Mouse (Mus musculus) layer of hippocampus, postnatal 14 days (tissue): ENCODE data around the gene Vmn1r25. TPM values are rescaled to one million over a fixed set of nuclear protein-coding genes. Genes with fewer than 3 reads are reported as not detected.
"Not testable (repeated sequence)": the region's sequence is repeated elsewhere in the genome, so short reads cannot be mapped to it uniquely, and the experiment has no call there.

Experiments used
- DNase-seq, 2 experiments: peaks; one replicate each; pipeline ENCODE4 v3.0.0; 2021 to 2022; ENCODE audit warnings: low spot score in 2 of 2, mixed read lengths in 1 of 2
- long read RNA-seq, 2 experiments: library from polyadenylated mRNA; stranded (forward); transcript quantifications; one replicate each; pipeline ENCODE4 v2.0.0; 2021
- total RNA-seq, 2 experiments: library from RNA; stranded (reverse); gene quantifications; 2 replicates each; pipeline ENCODE4 v1.2.3; 2021

Vmn1r25 gene
- total RNA-seq: not detected
- long read RNA-seq, experiment 1: 0 reads
- long read RNA-seq, experiment 2: 0 reads

DNA sequence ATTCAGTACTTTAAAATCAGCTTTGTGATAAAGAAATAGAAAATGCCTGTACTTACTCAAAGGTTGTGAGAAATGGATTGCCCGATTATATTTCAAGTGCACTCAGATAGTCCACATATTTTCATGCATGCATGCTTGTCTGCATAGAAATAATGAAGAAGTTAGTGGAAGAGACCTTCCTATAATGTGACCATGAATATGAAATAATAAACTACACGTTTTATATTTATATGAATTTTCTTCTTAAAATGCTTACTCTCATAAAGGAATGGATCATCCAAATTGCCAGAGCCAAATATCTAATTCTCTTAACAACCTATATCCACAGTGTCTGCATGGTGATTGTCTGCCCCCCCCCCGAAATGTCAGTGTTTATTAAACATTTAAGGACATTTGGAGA, at the start of gene Vmn1r25:
Gene Vmn1r25, minus strand, starts transcription at position 101 of the 400 bp plus-strand sequence.
- DNase-seq: no peak

DNA sequence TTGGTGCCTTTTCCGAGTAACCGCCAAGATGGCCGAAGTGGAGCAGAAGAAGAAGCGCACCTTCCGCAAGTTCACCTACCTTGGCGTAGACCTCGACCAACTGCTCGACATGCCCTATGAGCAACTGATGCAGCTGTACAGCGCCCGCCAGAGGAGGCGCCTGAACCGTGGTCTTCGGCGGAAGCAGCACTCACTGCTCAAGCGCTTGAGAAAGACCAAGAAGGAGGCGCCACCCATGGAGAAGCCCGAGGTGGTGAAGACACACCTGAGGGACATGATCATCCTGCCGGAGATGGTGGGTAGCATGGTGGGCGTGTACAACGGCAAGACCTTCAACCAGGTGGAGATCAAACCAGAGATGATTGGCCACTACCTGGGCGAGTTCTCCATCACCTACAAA, 36.9 kb upstream of the Vmn1r25 start:
- not testable (repeated sequence) for DNase-seq

- DNase-seq: no peak
Observed at GRCm38 (mm10) chr6:58015059-58015458, 34.4 kb upstream of the Vmn1r25 start, which contains the start of gene Vmn1r26. Gene Vmn1r26, minus strand, starts transcription at chr6:58015159.

GRCm38 (mm10) chr6:57961403-57961802, 19.2 kb downstream of the Vmn1r25 start, which contains the start of gene Vmn1r24:
Gene Vmn1r24, minus strand, starts transcription at chr6:57961503.
- DNase-seq: not testable (repeated sequence)

Other genes with a start within 250 kb of the Vmn1r25 start
- 10 to 100 TPM; 61.7 to 66.7 TPM for gene Vopp1, start 155.7 kb downstream of the Vmn1r25 start, total RNA-seq
- not detected for gene Vmn1r21, start 130.5 kb downstream of the Vmn1r25 start, total RNA-seq
- not detected for gene Vmn1r22, start 72.8 kb downstream of the Vmn1r25 start, total RNA-seq
- gene Vmn1r23, start 54.0 kb downstream of the Vmn1r25 start, total RNA-seq: not detected
- gene Vmn1r24, start 19.3 kb downstream of the Vmn1r25 start, total RNA-seq: not detected
- gene Vmn1r26, start 34.3 kb upstream of the Vmn1r25 start, total RNA-seq: not detected
- gene Vmn1r27, start 238.0 kb upstream of the Vmn1r25 start, total RNA-seq: not detected